Mouse (Mus musculus): Measurements from ENCODE around the gene Actg2. TPM values are rescaled to one million over a fixed set of nuclear protein-coding genes. Genes with fewer than 3 reads are reported as not detected.

The Actg2 gene
- polyA plus RNA-seq, 1 experiment from 2014 or later: 128 TPM

DNA sequence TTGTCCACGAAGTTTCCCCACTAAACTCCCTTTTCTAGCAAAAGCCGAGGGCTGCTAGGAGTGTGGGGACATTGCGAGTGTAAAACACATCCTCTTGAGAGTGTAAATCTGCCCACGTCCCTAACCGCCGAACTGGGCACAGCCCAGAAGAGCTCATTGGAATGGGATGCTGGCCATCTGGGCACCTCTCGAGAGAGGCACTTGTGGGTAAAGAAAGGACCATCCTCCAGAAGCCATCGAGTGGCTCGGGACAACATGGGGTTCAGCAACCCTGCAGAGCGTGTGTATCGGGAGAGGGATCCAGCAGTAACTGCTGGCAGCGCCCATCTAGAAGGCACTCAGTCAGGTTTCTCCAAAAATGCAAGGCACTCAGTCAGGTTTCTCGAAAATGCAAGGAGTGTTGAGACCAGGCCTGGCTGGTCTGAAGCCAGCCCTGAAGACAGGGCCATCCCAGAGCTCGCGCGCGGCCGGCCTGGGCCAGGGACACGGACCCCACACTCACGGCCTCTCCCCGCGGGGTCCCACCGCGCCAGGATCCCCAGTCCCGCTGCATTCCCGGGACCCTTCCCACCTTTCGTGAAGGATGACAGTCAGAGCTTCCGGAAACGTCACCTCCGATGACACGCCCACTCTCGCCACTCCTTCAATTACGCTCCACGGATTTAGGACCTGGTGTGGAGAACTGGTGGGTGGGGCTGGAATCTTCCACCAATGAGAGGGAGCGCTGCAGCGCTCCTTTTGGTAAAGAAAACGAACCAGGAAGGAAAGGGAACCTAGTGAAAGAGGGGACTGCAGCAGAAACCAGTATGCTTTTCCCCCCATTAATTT lies 36.0 kb upstream of the Actg2 start:
- peak overlapping the region; percentile 36 for H3K27ac ChIP-seq (ENCODE audit: low read length)
- peak overlapping the region; percentile 55 for H3K4me2 ChIP-seq (ENCODE audit: low read depth, low read length)
- WGBS: 4% methylated on average over 37 of the region's 37 CpGs
- no peaks in the 10 kb centered on the region for H3K9me3 ChIP-seq (ENCODE audit: control insufficient read depth, low read length)
- no peaks in the 10 kb centered on the region for H3K27me3 ChIP-seq (ENCODE audit: control insufficient read depth, insufficient read depth, low read depth, low read length)
- peak; percentile 97 for ATAC-seq (ENCODE audit: low read depth)
- peak overlapping the region; percentile 68 for H3K4me3 ChIP-seq (ENCODE audit: low read length)
- H3K36me3 ChIP-seq (ENCODE audit: control insufficient read depth, insufficient read depth, low read length): no peaks in the 10 kb centered on the region
- peaks cover 8% of the 10 kb centered on the region for H3K4me1 ChIP-seq (replicated peaks; ENCODE audit: control insufficient read depth, insufficient read depth, low read length)
- peak overlapping the region; percentile 74 for H3K9ac ChIP-seq (ENCODE audit: low read length)

DNA sequence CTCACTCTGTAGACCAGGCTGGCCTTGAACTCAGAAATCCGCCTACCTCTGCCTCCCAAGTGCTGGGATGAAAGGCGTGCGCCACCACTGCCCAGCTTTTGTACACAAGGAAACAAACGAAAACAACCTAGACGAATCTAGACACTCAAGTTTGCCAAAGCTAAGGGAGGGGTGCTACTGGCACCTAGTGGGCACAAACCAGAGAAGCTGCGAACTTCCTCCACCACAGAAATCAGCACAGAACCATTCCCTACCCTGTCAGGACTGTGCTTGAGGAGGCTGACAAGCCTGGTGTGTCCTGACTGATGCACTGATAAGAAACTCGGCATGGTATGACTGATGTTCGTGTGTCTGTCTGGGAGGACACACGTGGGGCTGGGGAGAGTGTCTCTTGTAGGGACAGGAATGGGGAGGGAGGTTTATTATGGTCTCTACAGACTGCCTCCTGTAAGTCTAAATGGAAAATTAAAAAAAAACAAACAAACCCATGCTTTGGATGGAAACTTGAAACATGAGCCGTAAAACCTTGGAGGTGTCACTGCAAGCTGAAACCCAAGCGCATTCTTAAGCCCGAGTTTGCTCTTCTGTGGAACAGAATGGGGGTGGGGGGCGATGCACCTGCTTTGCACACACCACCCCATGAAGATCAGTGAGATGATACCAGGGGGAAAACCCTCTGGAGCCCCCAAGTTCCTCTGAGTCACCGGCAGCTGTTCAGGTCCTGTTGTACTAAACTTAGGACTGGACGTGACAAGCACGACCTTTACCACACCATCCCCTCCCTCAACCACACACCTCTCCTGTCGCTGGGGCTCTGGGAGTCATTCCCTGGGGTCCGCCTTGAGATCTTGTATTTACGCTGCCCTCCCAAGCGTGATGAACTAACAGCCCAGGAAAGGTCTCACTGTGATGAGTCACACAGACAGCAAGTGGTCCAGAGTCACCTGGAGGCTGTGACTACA lies 33.1 kb upstream of the Actg2 start:
- Histone ChIP-seq H3K36me3 (ENCODE audit: control insufficient read depth, insufficient read depth, low read length) (no peaks in the 10 kb centered on the region), H3K4me2 (ENCODE audit: low read depth, low read length) (no peak overlapping the region), H3K27ac (ENCODE audit: low read length) (no peak overlapping the region), H3K27me3 (ENCODE audit: control insufficient read depth, insufficient read depth, low read depth, low read length) (no peaks in the 10 kb centered on the region), H3K4me1 (replicated peaks; ENCODE audit: control insufficient read depth, insufficient read depth, low read length) (peaks cover 8% of the 10 kb centered on the region), H3K4me3 (ENCODE audit: low read length) (no peak overlapping the region), H3K9me3 (ENCODE audit: control insufficient read depth, low read length) (no peaks in the 10 kb centered on the region), H3K9ac (ENCODE audit: low read length) (no peak overlapping the region)
- 58% methylated on average over 20 of the region's 20 CpGs for WGBS
- no peak for ATAC-seq (ENCODE audit: low read depth)

- no peak for ATAC-seq (ENCODE audit: low read depth)
- H3K9me3 ChIP-seq (ENCODE audit: control insufficient read depth, low read length): no peaks in the 10 kb centered on the region
- no peak overlapping the region for H3K4me2 ChIP-seq (ENCODE audit: low read depth, low read length)
- no peak overlapping the region for H3K9ac ChIP-seq (ENCODE audit: low read length)
- H3K27me3 ChIP-seq (ENCODE audit: control insufficient read depth, insufficient read depth, low read depth, low read length): no peaks in the 10 kb centered on the region
- no peak overlapping the region for H3K4me3 ChIP-seq (ENCODE audit: low read length)
- 66% methylated on average over 6 of the region's 6 CpGs for WGBS
- H3K27ac ChIP-seq (ENCODE audit: low read length): no peak overlapping the region
- peaks cover 7% of the 10 kb centered on the region for H3K36me3 ChIP-seq (ENCODE audit: control insufficient read depth, insufficient read depth, low read length)
- no peaks in the 10 kb centered on the region for H3K4me1 ChIP-seq (replicated peaks; ENCODE audit: control insufficient read depth, insufficient read depth, low read length)
Measured at GRCm38 (mm10) chr6:83555972-83556371, 19.9 kb upstream of the Actg2 start.

GRCm38 (mm10) chr6:83548346-83548745 lies 12.3 kb upstream of the Actg2 start:
- ATAC-seq (ENCODE audit: low read depth): no peak
- no peak overlapping the region for H3K9ac ChIP-seq (ENCODE audit: low read length)
- no peaks in the 10 kb centered on the region for H3K9me3 ChIP-seq (ENCODE audit: control insufficient read depth, low read length)
- peaks cover 6% of the 10 kb centered on the region for H3K36me3 ChIP-seq (ENCODE audit: control insufficient read depth, insufficient read depth, low read length)
- H3K4me3 ChIP-seq (ENCODE audit: low read length): no peak overlapping the region
- H3K4me1 ChIP-seq (replicated peaks; ENCODE audit: control insufficient read depth, insufficient read depth, low read length): no peaks in the 10 kb centered on the region
- no peaks in the 10 kb centered on the region for H3K27me3 ChIP-seq (ENCODE audit: control insufficient read depth, insufficient read depth, low read depth, low read length)
- WGBS: 46% methylated on average over 5 of the region's 5 CpGs
- no peak overlapping the region for H3K27ac ChIP-seq (ENCODE audit: low read length)
- no peak overlapping the region for H3K4me2 ChIP-seq (ENCODE audit: low read depth, low read length)

- Histone ChIP-seq H3K4me3 (ENCODE audit: low read length) (no peak overlapping the region), H3K27me3 (ENCODE audit: control insufficient read depth, insufficient read depth, low read depth, low read length) (no peaks in the 10 kb centered on the region), H3K9ac (ENCODE audit: low read length) (no peak overlapping the region), H3K4me2 (ENCODE audit: low read depth, low read length) (no peak overlapping the region), H3K9me3 (ENCODE audit: control insufficient read depth, low read length) (no peaks in the 10 kb centered on the region), H3K4me1 (replicated peaks; ENCODE audit: control insufficient read depth, insufficient read depth, low read length) (peaks cover 5% of the 10 kb centered on the region), H3K27ac (ENCODE audit: low read length) (no peak overlapping the region), H3K36me3 (ENCODE audit: control insufficient read depth, insufficient read depth, low read length) (peaks cover 6% of the 10 kb centered on the region)
- no peak for ATAC-seq (ENCODE audit: low read depth)
- 79% methylated on average over 3 of the region's 3 CpGs for WGBS
Measured at GRCm38 (mm10) chr6:83545778-83546177, 9.7 kb upstream of the Actg2 start.

DNA sequence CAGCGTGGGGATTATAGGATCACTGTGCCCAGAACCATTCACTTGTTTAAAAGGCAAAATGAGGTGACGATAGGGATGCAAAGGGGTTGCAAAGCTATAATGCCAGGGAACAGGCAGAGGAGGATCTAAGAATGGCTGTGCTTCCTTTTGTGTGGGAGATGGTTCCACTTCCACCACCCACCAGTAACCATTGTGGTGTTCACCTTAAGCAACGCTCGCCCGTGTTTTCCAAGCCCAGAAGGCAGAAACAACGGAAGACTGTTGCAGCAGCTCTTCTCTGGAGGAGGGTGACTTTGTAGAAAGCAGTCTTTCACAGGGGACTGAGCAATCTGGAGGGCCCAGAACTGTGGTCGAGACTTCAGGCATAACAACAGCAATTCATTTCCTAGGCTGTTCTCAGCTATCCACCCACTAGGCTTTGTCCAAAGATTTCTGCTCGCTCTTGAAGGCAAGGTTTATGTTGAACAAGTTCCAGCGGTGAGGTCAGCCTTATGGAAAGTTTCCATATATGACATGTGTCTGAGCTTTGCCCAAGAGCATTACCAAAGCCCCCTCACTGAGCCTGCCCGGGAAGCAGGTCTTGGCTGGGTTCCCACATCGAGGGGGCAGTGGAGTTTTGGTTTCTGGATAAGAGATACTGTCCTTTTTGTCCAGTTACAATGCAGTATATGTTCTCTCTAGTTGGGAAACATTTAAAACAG lies 5.8 kb upstream of the Actg2 start:
- H3K27ac ChIP-seq (ENCODE audit: low read length): peak overlapping the region; percentile 90
- no peak overlapping the region for H3K4me3 ChIP-seq (ENCODE audit: low read length)
- no peaks in the 10 kb centered on the region for H3K27me3 ChIP-seq (ENCODE audit: control insufficient read depth, insufficient read depth, low read depth, low read length)
- no peaks in the 10 kb centered on the region for H3K9me3 ChIP-seq (ENCODE audit: control insufficient read depth, low read length)
- H3K36me3 ChIP-seq (ENCODE audit: control insufficient read depth, insufficient read depth, low read length): peaks cover under 1% of the 10 kb centered on the region
- H3K4me1 ChIP-seq (replicated peaks; ENCODE audit: control insufficient read depth, insufficient read depth, low read length): peaks cover 5% of the 10 kb centered on the region
- peak; percentile 86 for ATAC-seq (ENCODE audit: low read depth)
- WGBS: 61% methylated on average over 11 of the region's 11 CpGs
- H3K9ac ChIP-seq (ENCODE audit: low read length): 0 out of 2 replicates have a peak overlapping the region, but pooled peaks have one; percentile 29
- no peak overlapping the region for H3K4me2 ChIP-seq (ENCODE audit: low read depth, low read length)

GRCm38 (mm10) chr6:83540017-83540416 lies 4.0 kb upstream of the Actg2 start:
- Histone ChIP-seq H3K4me2 (ENCODE audit: low read depth, low read length) (no peak overlapping the region), H3K9me3 (ENCODE audit: control insufficient read depth, low read length) (no peaks in the 10 kb centered on the region), H3K4me3 (ENCODE audit: low read length) (no peak overlapping the region), H3K27me3 (ENCODE audit: control insufficient read depth, insufficient read depth, low read depth, low read length) (no peaks in the 10 kb centered on the region), H3K9ac (ENCODE audit: low read length) (no peak overlapping the region), H3K27ac (ENCODE audit: low read length) (peak overlapping the region; percentile 60), H3K36me3 (ENCODE audit: control insufficient read depth, insufficient read depth, low read length) (no peaks in the 10 kb centered on the region), H3K4me1 (replicated peaks; ENCODE audit: control insufficient read depth, insufficient read depth, low read length) (peaks cover 7% of the 10 kb centered on the region)
- peak; percentile 55; the same call in 1 of the 2 replicates for ATAC-seq (ENCODE audit: low read depth)
- 34% methylated on average over 4 of the region's 4 CpGs for WGBS

DNA sequence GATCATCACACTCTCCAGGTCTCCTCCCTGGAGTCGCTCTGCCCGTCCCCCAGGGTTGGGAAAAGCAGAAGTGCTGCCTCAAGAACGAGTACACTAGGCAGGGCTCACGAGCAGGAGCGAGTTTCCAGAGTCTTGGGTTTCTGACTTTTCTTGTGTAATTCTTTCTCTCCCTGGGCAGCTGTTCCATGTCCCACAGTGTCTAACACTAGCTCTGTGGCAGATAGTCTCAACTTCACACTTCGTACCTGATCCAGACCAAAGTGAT lies 662 bp upstream of the Actg2 start:
- no peak overlapping the region for H3K4me2 ChIP-seq (ENCODE audit: low read depth, low read length)
- H3K9me3 ChIP-seq (ENCODE audit: control insufficient read depth, low read length): no peaks in the 10 kb centered on the region
- no peaks in the 10 kb centered on the region for H3K36me3 ChIP-seq (ENCODE audit: control insufficient read depth, insufficient read depth, low read length)
- 40% methylated on average over 6 of the region's 6 CpGs for WGBS
- peak overlapping the region; percentile 58 for H3K27ac ChIP-seq (ENCODE audit: low read length)
- peak; percentile 8; the same call in 1 of the 2 replicates for ATAC-seq (ENCODE audit: low read depth)
- no peak overlapping the region for H3K4me3 ChIP-seq (ENCODE audit: low read length)
- no peaks in the 10 kb centered on the region; the same call in 1 of the 2 replicates for H3K27me3 ChIP-seq (ENCODE audit: control insufficient read depth, insufficient read depth, low read depth, low read length)
- peaks cover 5% of the 10 kb centered on the region for H3K4me1 ChIP-seq (replicated peaks; ENCODE audit: control insufficient read depth, insufficient read depth, low read length)
- H3K9ac ChIP-seq (ENCODE audit: low read length): 0 out of 2 replicates have a peak overlapping the region, but pooled peaks have one; percentile 4
